Mouse (Mus musculus): ENCODE results near the gene Furin.

GRCm38 (mm10) chr7:80406186-80406585, 950 bp upstream of the Furin start:
- TF ChIP-seq EP300 (IDR thresholded peaks at IDR 0.05) (no peak), CTCF (IDR thresholded peaks at IDR 0.05) (no peak)
